Mouse (Mus musculus): ENCODE results near the gene Rngtt.
A peak's percentile ranks its signal among the peaks of the same experiment; 100 is the strongest.

DNA sequence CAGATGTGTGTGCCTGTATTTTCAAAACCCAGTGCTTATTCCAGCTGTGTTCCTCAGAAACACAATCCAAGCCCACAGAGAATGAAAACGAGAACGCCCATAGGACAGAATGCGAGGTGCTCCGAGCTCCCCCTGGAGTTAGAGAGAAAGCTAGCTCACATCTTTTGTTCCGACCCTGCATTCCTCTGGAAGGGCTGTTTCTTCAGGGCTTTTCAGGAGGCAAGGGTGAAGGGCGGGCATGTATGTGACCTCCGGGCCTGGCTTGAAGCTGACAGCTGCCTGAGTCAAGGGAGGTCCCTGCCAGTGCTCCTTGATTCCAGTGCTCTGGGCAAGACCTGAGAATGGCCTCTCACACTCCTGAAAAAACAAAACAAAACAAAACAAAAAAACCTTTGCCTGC, 216.0 kb downstream of the Rngtt start:
- TF ChIP-seq POLR2A (IDR thresholded peaks at IDR 0.05; ENCODE audit: borderline replicate concordance, extremely low read depth, insufficient read depth, insufficient read length, poor library complexity, severe bottlenecking) (no peak), CTCF (IDR thresholded peaks at IDR 0.05; ENCODE audit: borderline replicate concordance, extremely low read depth, insufficient read depth, insufficient read length) (peak; percentile 11; the same call in 1 of the 2 replicates)

Measured in brain, embryonic 14.5 days (tissue).